Mouse (Mus musculus): ENCODE data around the gene Tas2r123. TPM values are rescaled to one million over a fixed set of nuclear protein-coding genes. Genes with fewer than 3 reads are reported as not detected.

Tas2r123 gene
- polyA plus RNA-seq (2015; fragmentation: Nextera tagmentation; extraction: Ambion mirVana) = not detected in 2 replicates

DNA sequence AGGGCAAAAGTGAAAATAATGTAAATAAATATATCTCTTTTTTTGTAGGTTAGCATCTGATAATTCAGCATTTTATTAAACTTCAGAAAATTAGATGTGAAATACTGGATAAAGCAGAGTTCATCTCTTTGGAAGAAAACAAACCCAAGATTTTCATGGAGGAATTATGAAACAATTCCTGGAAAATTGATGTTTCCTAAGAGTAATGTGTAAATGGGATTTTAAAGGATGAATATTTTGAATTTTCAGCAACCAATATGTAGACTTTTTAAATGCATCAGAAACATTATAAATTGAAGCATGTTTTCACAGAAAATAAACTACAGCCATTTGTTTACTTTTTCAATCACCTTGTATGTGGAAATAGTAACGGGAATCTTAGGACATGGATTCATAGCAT lies at the start of gene Tas2r123:
Tas2r123 (plus strand) TSS at position 301 of the 400 bp plus-strand sequence.
- WGBS = 81% methylated on average over 1 of the region's 1 CpGs
- Histone ChIP-seq H3K4me2 (no peak within 1 kb of the TSS), H3K27me3 (no peaks in the 10 kb centered on the region), H3K9ac (no peak within 1 kb of the TSS), H3K4me1 (no peaks in the 10 kb centered on the region), H3K9me3 (no peaks in the 10 kb centered on the region; the same call in 1 of the 2 replicates), H3K4me3 (no peak within 1 kb of the TSS), H3K27ac (no peak within 1 kb of the TSS), H3K36me3 (no peaks in the 10 kb centered on the region)
- ATAC-seq (ENCODE audit: insufficient number of reproducible peaks, low FRiP score, low TSS enrichment, low read depth) = no peak

DNA sequence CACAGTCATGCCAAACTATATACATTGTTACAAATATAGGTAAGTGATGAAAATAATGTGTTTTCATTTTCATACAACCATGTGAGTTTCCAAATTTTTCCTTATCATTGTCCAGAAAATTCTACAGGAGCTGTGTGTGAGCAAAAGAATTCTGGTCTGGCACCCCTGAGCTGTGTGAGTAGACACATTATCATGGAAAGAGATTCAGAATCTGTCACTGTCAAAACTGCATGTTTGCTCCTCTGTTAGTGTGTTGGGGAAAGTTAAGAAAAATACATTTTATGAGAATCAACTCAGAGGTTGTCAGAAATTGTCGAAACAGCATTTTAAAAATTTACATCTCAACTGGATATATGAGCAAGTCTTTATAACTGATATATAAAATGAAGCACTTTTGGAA lies 44.4 kb upstream of the Tas2r123 start, which contains the start of gene Tas2r117:
Tas2r117 (plus strand) TSS at position 301 of the 400 bp plus-strand sequence.
- WGBS = 81% methylated on average over 1 of the region's 1 CpGs

DNA sequence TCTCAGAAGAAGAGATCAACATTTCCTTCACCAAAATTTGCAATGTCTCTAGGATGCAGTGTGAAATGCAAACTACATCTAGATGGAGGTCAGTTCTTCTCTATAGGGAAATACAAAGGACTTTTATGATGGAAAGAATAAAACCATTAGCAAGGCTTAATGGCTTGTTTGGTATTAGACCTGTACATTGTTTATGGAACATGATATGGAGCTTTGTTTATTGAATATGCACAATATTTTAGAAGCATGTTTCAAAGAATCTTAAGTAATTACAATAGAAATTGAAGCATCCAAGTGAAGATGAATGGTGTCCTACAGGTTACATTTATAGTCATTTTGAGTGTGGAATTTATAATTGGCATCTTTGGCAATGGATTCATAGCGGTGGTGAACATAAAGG lies 8.2 kb downstream of the Tas2r123 start, which contains the start of gene Tas2r116:
Tas2r116 (plus strand) TSS at position 301 of the 400 bp plus-strand sequence.
- no peak within 1 kb of the TSS for H3K4me3 ChIP-seq
- no peak within 1 kb of the TSS for H3K4me2 ChIP-seq
- 81% methylated on average over 1 of the region's 1 CpGs for WGBS
- no peaks in the 10 kb centered on the region for H3K4me1 ChIP-seq
- no peak within 1 kb of the TSS for H3K9ac ChIP-seq
- no peaks in the 10 kb centered on the region for H3K27me3 ChIP-seq
- no peak for ATAC-seq (ENCODE audit: insufficient number of reproducible peaks, low FRiP score, low TSS enrichment, low read depth)
- H3K9me3 ChIP-seq = no peaks in the 10 kb centered on the region
- no peak within 1 kb of the TSS for H3K27ac ChIP-seq
- H3K36me3 ChIP-seq = no peaks in the 10 kb centered on the region

More for the DNA sequence above, 44.4 kb upstream of the Tas2r123 start, which contains the start of gene Tas2r117:
- ATAC-seq (ENCODE audit: insufficient number of reproducible peaks, low FRiP score, low TSS enrichment, low read depth) = no peak
- Histone ChIP-seq H3K27me3 (no peaks in the 10 kb centered on the region), H3K9me3 (no peaks in the 10 kb centered on the region), H3K9ac (no peak within 1 kb of the TSS), H3K4me3 (no peak within 1 kb of the TSS), H3K4me1 (no peaks in the 10 kb centered on the region), H3K4me2 (no peak within 1 kb of the TSS), H3K36me3 (no peaks in the 10 kb centered on the region), H3K27ac (no peak within 1 kb of the TSS)

DNA sequence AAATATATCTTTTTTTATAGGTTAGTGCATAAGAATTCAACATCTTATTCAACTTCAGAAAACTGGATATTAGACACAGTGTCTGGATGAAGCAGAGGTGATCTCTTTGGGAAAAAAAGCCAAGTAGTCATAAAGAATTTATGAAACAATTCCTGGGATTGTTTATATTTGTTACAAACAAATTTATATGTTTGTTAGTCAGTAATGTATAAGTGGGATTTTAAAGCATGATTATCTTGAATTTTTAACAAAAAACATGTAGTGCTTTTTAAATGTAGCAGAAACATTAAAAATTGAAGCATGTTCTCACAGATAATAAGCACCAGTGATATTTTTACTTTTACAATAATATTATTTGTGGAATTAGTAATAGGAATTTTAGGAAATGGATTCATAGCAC lies 20.8 kb downstream of the Tas2r123 start, which contains the start of gene Tas2r110:
Tas2r110 (plus strand) TSS at position 301 of the 400 bp plus-strand sequence.
- Histone ChIP-seq H3K9me3 (no peaks in the 10 kb centered on the region), H3K4me1 (no peaks in the 10 kb centered on the region), H3K27me3 (no peaks in the 10 kb centered on the region), H3K4me2 (no peak within 1 kb of the TSS), H3K27ac (no peak within 1 kb of the TSS), H3K36me3 (no peaks in the 10 kb centered on the region), H3K4me3 (no peak within 1 kb of the TSS), H3K9ac (no peak within 1 kb of the TSS)
- no peak for ATAC-seq (ENCODE audit: insufficient number of reproducible peaks, low FRiP score, low TSS enrichment, low read depth)

DNA sequence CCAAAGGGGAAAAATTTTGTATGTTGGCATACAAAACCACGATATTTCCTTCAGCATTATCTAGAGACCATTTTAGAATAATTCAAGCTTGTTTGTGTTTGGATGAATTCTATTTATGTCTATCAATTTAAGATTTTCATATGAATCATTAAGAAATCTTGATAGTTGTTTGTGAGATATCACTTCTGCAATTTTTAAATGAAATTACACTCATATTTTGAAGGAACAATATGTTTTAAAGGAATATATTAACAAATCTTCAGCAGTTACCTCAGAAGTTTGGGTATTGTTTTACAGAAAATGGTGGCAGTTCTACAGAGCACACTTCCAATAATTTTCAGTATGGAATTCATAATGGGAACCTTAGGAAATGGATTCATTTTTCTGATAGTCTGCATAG lies 45.8 kb downstream of the Tas2r123 start, which contains the start of gene Tas2r113:
Tas2r113 (plus strand) TSS at position 301 of the 400 bp plus-strand sequence.
- WGBS = 66% methylated on average over 1 of the region's 1 CpGs
- H3K4me3 ChIP-seq = no peak within 1 kb of the TSS
- no peaks in the 10 kb centered on the region for H3K4me1 ChIP-seq
- no peak within 1 kb of the TSS for H3K4me2 ChIP-seq
- no peak for ATAC-seq (ENCODE audit: insufficient number of reproducible peaks, low FRiP score, low TSS enrichment, low read depth)
- H3K27me3 ChIP-seq = no peaks in the 10 kb centered on the region
- no peak within 1 kb of the TSS for H3K9ac ChIP-seq
- H3K27ac ChIP-seq = no peak within 1 kb of the TSS
- H3K9me3 ChIP-seq = no peaks in the 10 kb centered on the region
- H3K36me3 ChIP-seq = no peaks in the 10 kb centered on the region

Other genes with a start within 250 kb of the Tas2r123 start
- gene A630073D07Rik, start 195.6 kb upstream of the Tas2r123 start, polyA plus RNA-seq (2015; fragmentation: Nextera tagmentation; extraction: Ambion mirVana) = not detected in 2 replicates
- not detected in 2 replicates for gene Tas2r120, start 190.2 kb upstream of the Tas2r123 start, polyA plus RNA-seq (2015; fragmentation: Nextera tagmentation; extraction: Ambion mirVana)
- not detected in 2 replicates for gene Tas2r121, start 146.1 kb upstream of the Tas2r123 start, polyA plus RNA-seq (2015; fragmentation: Nextera tagmentation; extraction: Ambion mirVana)
- not detected in 2 replicates for gene Tas2r122, start 135.2 kb upstream of the Tas2r123 start, polyA plus RNA-seq (2015; fragmentation: Nextera tagmentation; extraction: Ambion mirVana)
- gene Tas2r115, start 109.1 kb upstream of the Tas2r123 start, polyA plus RNA-seq (2015; fragmentation: Nextera tagmentation; extraction: Ambion mirVana) = not detected in 2 replicates
- not detected in 2 replicates for gene Tas2r124, start 92.4 kb upstream of the Tas2r123 start, polyA plus RNA-seq (2015; fragmentation: Nextera tagmentation; extraction: Ambion mirVana)
- not detected in 2 replicates for gene Tas2r102, start 85.0 kb upstream of the Tas2r123 start, polyA plus RNA-seq (2015; fragmentation: Nextera tagmentation; extraction: Ambion mirVana)
- not detected in 2 replicates for gene Tas2r136, start 69.0 kb upstream of the Tas2r123 start, polyA plus RNA-seq (2015; fragmentation: Nextera tagmentation; extraction: Ambion mirVana)
- gene Tas2r117, start 44.3 kb upstream of the Tas2r123 start, polyA plus RNA-seq (2015; fragmentation: Nextera tagmentation; extraction: Ambion mirVana) = not detected in 2 replicates
- not detected in 2 replicates for gene Tas2r116, start 8.3 kb downstream of the Tas2r123 start, polyA plus RNA-seq (2015; fragmentation: Nextera tagmentation; extraction: Ambion mirVana)
- gene Tas2r110, start 20.9 kb downstream of the Tas2r123 start, polyA plus RNA-seq (2015; fragmentation: Nextera tagmentation; extraction: Ambion mirVana) = not detected in 2 replicates
- not detected in 2 replicates for gene Tas2r113, start 45.9 kb downstream of the Tas2r123 start, polyA plus RNA-seq (2015; fragmentation: Nextera tagmentation; extraction: Ambion mirVana)
- gene Tas2r125, start 62.5 kb downstream of the Tas2r123 start, polyA plus RNA-seq (2015; fragmentation: Nextera tagmentation; extraction: Ambion mirVana) = not detected in 2 replicates
- not detected in 2 replicates for gene Tas2r129, start 104.0 kb downstream of the Tas2r123 start, polyA plus RNA-seq (2015; fragmentation: Nextera tagmentation; extraction: Ambion mirVana)
- gene Tas2r131, start 110.8 kb downstream of the Tas2r123 start, polyA plus RNA-seq (2015; fragmentation: Nextera tagmentation; extraction: Ambion mirVana) = not detected in 2 replicates
- not detected in 2 replicates for gene Tas2r109, start 133.8 kb downstream of the Tas2r123 start, polyA plus RNA-seq (2015; fragmentation: Nextera tagmentation; extraction: Ambion mirVana)
- gene Tas2r103, start 190.0 kb downstream of the Tas2r123 start, polyA plus RNA-seq (2015; fragmentation: Nextera tagmentation; extraction: Ambion mirVana) = not detected in 2 replicates
- not detected in 2 replicates for gene Tas2r140, start 208.7 kb downstream of the Tas2r123 start, polyA plus RNA-seq (2015; fragmentation: Nextera tagmentation; extraction: Ambion mirVana)